Mouse (Mus musculus): Measurements from ENCODE around the gene Aasdh.

The Aasdh gene

DNA sequence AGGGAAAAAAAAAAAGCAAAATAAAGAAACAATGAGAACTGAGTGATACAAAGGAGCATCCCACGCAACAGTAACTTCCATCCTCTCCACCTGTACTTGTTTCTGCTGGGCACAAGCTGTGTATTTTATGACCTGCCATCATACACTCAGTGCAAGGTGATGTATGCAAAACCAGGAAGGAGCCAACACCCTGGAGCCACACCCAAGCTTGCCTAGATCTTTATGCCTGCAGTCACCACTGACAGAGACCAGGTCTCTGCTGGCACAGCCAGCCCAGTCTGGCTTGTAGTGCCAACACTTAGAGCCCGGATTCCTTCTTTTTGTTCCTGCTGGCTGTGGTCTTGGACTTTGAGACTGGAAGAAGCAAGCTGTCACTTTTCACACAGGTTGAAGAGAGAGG is 63.5 kb downstream of the Aasdh start:
- DNase-seq (ENCODE audit: low spot score): no peak

DNA sequence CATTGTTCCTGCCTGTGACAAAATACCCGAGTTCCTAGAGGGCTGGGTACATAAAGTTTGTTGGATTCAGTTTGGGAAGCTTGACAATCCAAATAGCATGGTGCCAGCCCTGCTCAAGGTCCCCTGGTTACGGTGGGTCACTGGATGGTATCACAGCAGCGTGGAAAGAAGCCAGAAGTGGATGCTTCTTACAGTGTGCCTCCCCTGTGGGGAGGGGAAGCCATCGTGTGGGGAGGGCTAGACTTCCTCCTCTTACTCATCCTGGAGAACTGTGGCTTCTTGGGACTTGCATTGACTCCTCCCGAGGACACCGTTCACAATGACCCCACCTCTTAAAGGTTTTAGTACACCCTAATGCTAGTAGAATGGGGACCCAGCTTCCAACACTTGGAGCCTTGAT is 65.5 kb downstream of the Aasdh start:
- no peak for DNase-seq (ENCODE audit: low spot score)

DNA sequence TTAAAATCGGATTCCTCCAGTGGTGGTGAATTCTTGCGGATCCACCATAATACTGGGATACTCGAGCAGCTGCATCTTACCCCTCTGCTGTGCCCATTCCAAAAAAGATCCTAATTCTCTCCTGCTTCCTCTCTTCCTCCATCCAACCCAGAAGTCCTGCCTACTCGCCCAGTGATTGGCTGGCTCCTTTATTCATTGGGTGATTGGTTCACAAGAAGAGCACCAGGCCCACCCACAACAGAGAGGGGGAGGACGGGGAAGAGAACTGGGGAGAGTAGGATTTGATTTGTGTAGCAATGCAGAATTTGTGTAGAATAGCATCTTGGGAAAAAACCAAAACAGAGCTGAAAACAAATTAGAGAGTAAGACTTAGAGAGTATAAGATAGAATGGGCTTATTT is 68.3 kb downstream of the Aasdh start:
- DNase-seq (ENCODE audit: low spot score): no peak

DNA sequence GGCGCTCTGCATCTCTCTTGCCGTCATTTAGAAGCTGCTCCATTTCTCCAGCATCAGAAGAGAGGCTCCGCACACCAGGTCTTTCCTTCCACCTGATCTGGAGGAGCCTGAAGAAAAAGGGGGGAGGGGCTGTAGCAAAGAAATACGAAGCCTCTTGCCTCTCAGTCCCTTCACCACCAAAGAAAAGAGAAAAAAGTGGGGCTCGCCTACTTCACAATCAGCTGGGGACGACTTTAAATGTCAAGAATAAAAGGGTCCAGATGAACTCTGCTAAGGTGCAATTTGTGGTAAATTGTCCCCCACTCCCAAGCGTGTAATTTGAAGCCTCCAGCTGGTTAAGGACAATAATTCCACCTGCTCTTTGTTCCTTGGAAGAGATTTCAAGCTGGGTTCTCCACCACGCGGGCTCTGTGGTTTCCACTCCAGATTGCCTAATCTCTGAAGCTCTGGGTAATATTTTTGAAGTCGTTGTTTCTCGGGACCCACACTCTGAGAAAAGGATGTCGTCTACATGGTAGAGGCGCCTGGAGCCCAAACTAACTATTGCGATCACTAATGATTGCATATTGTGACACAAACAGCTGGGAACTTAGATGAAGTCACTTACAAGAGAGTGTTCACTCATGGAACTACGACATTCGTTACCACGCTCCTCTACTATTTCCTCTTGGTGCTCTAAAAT is 72.6 kb downstream of the Aasdh start:
- DNase-seq (ENCODE audit: low spot score): no peak

DNA sequence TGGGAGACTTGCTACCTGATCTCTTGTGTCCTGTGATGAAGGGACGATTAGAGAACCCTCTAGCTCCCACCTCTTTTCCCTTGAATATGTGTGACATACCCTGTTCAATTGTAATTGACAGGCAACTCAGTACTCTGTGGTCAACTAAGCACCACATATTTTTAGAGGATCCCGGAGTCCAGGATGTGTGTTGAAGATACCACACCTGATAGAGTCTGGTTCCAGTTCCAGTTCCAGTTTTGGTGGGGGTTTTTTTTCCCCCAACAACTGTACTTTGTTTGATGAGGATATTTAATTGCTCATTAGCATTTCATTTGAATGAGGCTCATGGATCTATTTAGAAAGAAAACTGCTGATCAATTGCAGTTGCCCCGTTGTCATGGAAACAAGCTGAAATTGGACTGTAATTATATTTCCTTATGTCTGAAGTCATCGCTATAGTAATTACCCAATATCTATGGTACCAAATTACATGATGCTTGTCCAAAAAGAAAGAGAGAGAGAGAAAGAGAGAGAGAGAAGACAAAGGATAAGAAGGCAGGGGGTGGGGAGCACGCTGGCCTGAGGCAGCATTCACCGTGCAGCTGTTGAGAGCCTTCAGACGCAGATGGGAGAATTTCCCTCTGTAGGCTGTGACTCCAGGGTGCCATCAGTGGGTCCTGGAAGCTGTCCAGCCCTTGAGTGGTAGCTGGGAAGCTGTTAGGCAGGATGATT is 76.6 kb downstream of the Aasdh start:
- no peak for DNase-seq (ENCODE audit: low spot score)

All from ovary, postnatal 10 days (tissue).